Mouse (Mus musculus) myocyte (in vitro differentiated cells): ENCODE data around the gene Fgd2.

Experiments
- CEBPB ChIP-seq: IDR thresholded peaks from 2 replicates; pipeline ENCODE4 v1.6.1; 2011; ENCODE audit warnings: mild to moderate bottlenecking, moderate library complexity; ENCODE audit not compliant: poor library complexity, insufficient read depth, severe bottlenecking
- MAX ChIP-seq: IDR thresholded peaks from one replicate; pipeline ENCODE4 v1.6.1; 2011; ENCODE audit warnings: low read depth, mild to moderate bottlenecking, control low read depth
- POLR2A ChIP-seq: IDR thresholded peaks from one replicate; pipeline ENCODE4 v1.6.1; 2011; ENCODE audit warnings: low read depth, mild to moderate bottlenecking, control low read depth, moderate library complexity; ENCODE audit not compliant: insufficient read length

GRCm38 (mm10) chr17:29421319-29421718 lies 60.6 kb downstream of the Fgd2 start:
- no peak for TF ChIP-seq POLR2A
- TF ChIP-seq CEBPB: no peak
- no peak for TF ChIP-seq MAX
